Mouse (Mus musculus) megakaryocyte, embryonic 14.5 days (primary cell): ENCODE measurements around the gene Dnajc5. TPM values are rescaled to one million over a fixed set of nuclear protein-coding genes. Genes with fewer than 3 reads are reported as not detected.
A peak's percentile ranks its signal among the peaks of the same experiment; 100 is the strongest.

ENCODE experiments used
- H3K27me3 ChIP-seq: replicated peaks from 2 replicates; pipeline ENCODE3; 2012; ENCODE audit warnings: inconsistent platforms
- H3K36me3 ChIP-seq: replicated peaks from 2 replicates; pipeline ENCODE3; 2012; ENCODE audit warnings: low read length, inconsistent platforms, mixed read lengths
- H3K4me1 ChIP-seq: 2 replicates; pipeline ENCODE4 v1.6.1; 2012; ENCODE audit warnings: inconsistent platforms
- H3K4me3 ChIP-seq: replicated peaks from 2 replicates; pipeline ENCODE3; 2012; ENCODE audit warnings: moderate library complexity, mild to moderate bottlenecking, inconsistent platforms
- H3K9me3 ChIP-seq: 2 replicates; pipeline ENCODE4 v1.6.1; 2012; ENCODE audit warnings: inconsistent platforms
- FLI1 ChIP-seq: IDR thresholded peaks from 2 replicates; pipeline ENCODE4 v1.6.1; 2012; ENCODE audit warnings: low read length, inconsistent platforms, mixed read lengths
- GATA1 ChIP-seq: IDR thresholded peaks from 3 replicates; pipeline ENCODE4 v1.6.1; 2012; ENCODE audit warnings: mixed read lengths, low read length, inconsistent platforms, borderline replicate concordance
- polyA plus RNA-seq: library from polyadenylated mRNA; stranded (reverse); fragments of >175 nt; gene quantifications from 2 replicates; pipeline ENCODE4 v1.2.3, GENCODE M21; 2012; ENCODE audit warnings: low replicate concordance; ENCODE audit not compliant: insufficient read depth

Dnajc5 gene
- polyA plus RNA-seq, 1 experiment = 10.4 TPM

DNA sequence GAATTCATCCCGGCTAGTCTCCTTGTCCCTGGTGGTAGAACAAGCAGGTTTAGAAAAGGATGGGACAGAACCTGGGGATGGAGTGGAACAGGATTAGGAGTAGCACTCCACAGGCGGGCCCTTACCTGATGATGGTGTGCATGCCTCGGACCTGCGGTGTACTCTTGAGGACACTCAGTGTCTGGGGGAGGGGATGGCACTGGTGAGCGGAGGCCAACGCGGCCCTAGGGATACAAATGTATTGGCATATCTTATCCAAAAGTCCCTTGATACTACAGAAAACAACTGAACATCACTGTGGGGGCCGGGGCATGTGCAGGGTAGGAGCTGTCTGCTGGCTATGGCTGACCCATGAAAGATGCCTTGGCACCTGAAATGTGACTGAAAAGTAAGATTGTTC is 50.1 kb downstream of the Dnajc5 start:
- Histone ChIP-seq H3K4me1 (peaks cover 44% of the 10 kb centered on the region), H3K36me3 (peaks cover 98% of the 10 kb centered on the region), H3K9me3 (peaks cover 3% of the 10 kb centered on the region; the same call in 1 of the 2 replicates), H3K4me3 (no peak overlapping the region), H3K27me3 (no peaks in the 10 kb centered on the region)
- no peak for TF ChIP-seq FLI1
- no peak for TF ChIP-seq GATA1

GRCm38 (mm10) chr2:181570921-181571595 is 50.8 kb downstream of the Dnajc5 start:
- Histone ChIP-seq H3K9me3 (no peaks in the 10 kb centered on the region), H3K36me3 (peaks cover 98% of the 10 kb centered on the region), H3K4me1 (peaks cover 45% of the 10 kb centered on the region), H3K27me3 (no peaks in the 10 kb centered on the region), H3K4me3 (peak overlapping the region; percentile 11)
- no peak for TF ChIP-seq GATA1
- no peak for TF ChIP-seq FLI1

DNA sequence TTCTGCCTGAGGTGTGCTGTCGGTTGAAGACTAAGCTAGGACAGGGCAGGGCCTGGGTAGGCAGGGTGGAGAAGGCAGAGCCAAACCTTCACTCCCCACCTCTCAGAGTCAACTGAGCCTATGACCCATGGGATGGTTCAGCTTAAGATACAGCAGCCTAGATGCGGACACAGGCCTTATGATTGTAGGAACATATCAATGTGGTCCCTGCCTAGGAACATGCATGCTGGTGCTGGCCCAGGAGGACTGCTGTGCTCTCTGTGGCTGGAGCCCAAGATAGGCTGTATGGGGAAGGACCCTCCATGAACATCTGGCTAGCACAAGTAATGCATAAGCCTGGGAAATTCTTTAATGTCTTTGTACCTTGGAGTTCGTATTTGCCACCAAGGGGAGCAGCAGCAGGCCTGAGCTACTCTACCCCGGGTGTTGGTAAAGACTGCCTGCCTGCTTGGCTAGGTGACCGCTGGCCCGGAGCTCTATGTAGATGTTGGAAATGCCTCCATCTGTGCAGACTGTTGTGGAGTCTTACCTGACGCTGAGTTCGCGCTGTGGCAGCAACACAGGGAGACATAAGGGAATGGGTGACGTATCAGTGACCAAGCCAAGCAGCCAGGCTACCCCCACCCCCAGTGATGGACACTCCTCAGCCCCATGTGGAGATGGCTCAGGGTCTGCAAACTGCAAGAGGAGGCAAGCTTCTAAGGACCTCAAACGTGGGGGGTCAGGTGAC is 51.8 kb downstream of the Dnajc5 start:
- peaks cover 55% of the 10 kb centered on the region for H3K4me1 ChIP-seq
- no peaks in the 10 kb centered on the region for H3K9me3 ChIP-seq
- H3K27me3 ChIP-seq = no peaks in the 10 kb centered on the region
- peaks cover 96% of the 10 kb centered on the region for H3K36me3 ChIP-seq
- no peak overlapping the region for H3K4me3 ChIP-seq
- TF ChIP-seq FLI1 (no peak), GATA1 (no peak)

- H3K9me3 ChIP-seq = no peaks in the 10 kb centered on the region
- peaks cover 93% of the 10 kb centered on the region for H3K36me3 ChIP-seq
- peak overlapping the region; percentile 1 for H3K4me3 ChIP-seq
- peaks cover 62% of the 10 kb centered on the region for H3K4me1 ChIP-seq
- H3K27me3 ChIP-seq = no peaks in the 10 kb centered on the region
- no peak for TF ChIP-seq GATA1
- TF ChIP-seq FLI1 = no peak
Measured at GRCm38 (mm10) chr2:181572921-181573920, 52.9 kb downstream of the Dnajc5 start.

DNA sequence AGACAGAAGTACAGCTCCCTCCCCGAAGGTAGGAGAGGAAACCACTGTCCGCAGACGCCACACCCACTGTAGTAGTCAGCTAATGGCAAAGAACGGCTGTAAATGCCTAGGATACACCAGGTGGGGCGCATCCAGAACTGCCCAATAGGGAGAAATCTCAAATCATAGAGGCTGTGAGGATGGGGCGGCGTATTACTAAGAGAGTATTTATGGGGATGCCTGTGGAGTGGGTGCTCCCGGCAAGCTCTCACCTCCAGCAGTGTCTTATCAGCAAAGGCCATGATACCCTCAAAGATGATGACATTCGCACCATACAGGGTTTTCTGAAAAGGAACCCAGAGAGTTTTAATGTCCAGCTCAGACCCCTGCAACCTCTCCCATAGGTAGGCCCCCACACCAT is 53.7 kb downstream of the Dnajc5 start:
- Histone ChIP-seq H3K4me1 (peaks cover 62% of the 10 kb centered on the region), H3K27me3 (no peaks in the 10 kb centered on the region), H3K4me3 (no peak overlapping the region), H3K36me3 (peaks cover 93% of the 10 kb centered on the region), H3K9me3 (no peaks in the 10 kb centered on the region)
- TF ChIP-seq FLI1 (no peak), GATA1 (no peak)

- Histone ChIP-seq H3K27me3 (no peaks in the 10 kb centered on the region), H3K9me3 (no peaks in the 10 kb centered on the region), H3K36me3 (peaks cover 92% of the 10 kb centered on the region), H3K4me1 (peaks cover 67% of the 10 kb centered on the region), H3K4me3 (no peak overlapping the region)
- TF ChIP-seq GATA1 (no peak), FLI1 (no peak)
Measured at GRCm38 (mm10) chr2:181574921-181575545, 54.7 kb downstream of the Dnajc5 start.

GRCm38 (mm10) chr2:181576613-181577012 is 56.3 kb downstream of the Dnajc5 start:
- Histone ChIP-seq H3K4me1 (peaks cover 66% of the 10 kb centered on the region), H3K4me3 (no peak overlapping the region), H3K36me3 (peaks cover 78% of the 10 kb centered on the region), H3K27me3 (no peaks in the 10 kb centered on the region), H3K9me3 (no peaks in the 10 kb centered on the region)
- TF ChIP-seq GATA1 = no peak
- TF ChIP-seq FLI1 = no peak

DNA sequence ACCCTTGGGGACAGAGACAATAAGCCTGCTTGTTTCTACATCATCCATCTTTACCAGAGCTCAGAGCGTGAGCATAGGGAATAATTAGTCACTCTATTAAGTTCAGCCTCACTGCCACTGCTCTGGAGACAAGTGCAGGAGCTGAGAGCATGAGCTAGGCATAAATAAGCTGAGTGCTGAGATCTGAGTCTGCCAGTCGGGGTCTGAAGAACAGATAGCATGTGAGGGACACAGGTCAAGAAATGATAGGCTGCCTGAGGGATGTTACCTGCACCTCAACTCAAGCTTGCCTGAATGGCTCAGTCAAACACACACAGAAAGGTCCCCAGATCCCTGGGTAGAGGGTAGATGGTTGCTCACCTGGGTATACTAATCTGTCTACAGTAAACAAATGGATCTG is 56.8 kb downstream of the Dnajc5 start:
- TF ChIP-seq FLI1 (no peak), GATA1 (no peak)
- no peak overlapping the region for H3K4me3 ChIP-seq
- peaks cover 73% of the 10 kb centered on the region for H3K36me3 ChIP-seq
- no peaks in the 10 kb centered on the region for H3K9me3 ChIP-seq
- H3K27me3 ChIP-seq = no peaks in the 10 kb centered on the region
- peaks cover 64% of the 10 kb centered on the region for H3K4me1 ChIP-seq

- Histone ChIP-seq H3K4me3 (no peak overlapping the region), H3K36me3 (peaks cover 67% of the 10 kb centered on the region), H3K27me3 (no peaks in the 10 kb centered on the region), H3K4me1 (peaks cover 67% of the 10 kb centered on the region), H3K9me3 (no peaks in the 10 kb centered on the region)
- TF ChIP-seq FLI1 (no peak), GATA1 (no peak)
Measured at GRCm38 (mm10) chr2:181577981-181578581, 57.8 kb downstream of the Dnajc5 start.
